ENCODE assay signal across 8 mouse cellular contexts in genomic region chr1:144379991-144380594, GRCm38 (mm10).
A peak's percentile ranks its signal among the peaks of the same experiment; 100 is the strongest.
DNase-seq lines count a peak whose midpoint lies in the region; ATAC-seq lines count a peak whose summit lies in the region.

No protein-coding gene starts in this region.

- DNase-seq in forebrain, embryonic 11.5 days (ENCODE audit: low spot score): no peak
- DNase-seq in forebrain, embryonic 10.5 days (ENCODE audit: extremely low spot score, low spot score): no peak
- DNase-seq in retina, postnatal 7 days (ENCODE audit: low read depth, low spot score): peak; percentile 27
- no peak for DNase-seq in ovary, adult 18-20 months (ENCODE audit: low spot score)
- no peak for DNase-seq in ovary, postnatal 14 days (ENCODE audit: low spot score)

- H3K9me3 ChIP-seq in forebrain, embryonic 11.5 days (ENCODE audit: control insufficient read depth, low read length): no peaks in the 10 kb centered on the region
- no peaks in the 10 kb centered on the region for H3K9me3 ChIP-seq in forebrain, embryonic 10.5 days
- H3K9me3 ChIP-seq in midbrain, embryonic 12.5 days: no peaks in the 10 kb centered on the region
- H3K9me3 ChIP-seq in midbrain, embryonic 13.5 days: no peaks in the 10 kb centered on the region
- H3K9me3 ChIP-seq in forebrain, embryonic 13.5 days (replicated peaks): no peaks in the 10 kb centered on the region

- ATAC-seq in forebrain, embryonic 11.5 days (replicated peaks; ENCODE audit: low FRiP score): peak; percentile 64
- 0 out of 2 replicates have a peak, but pooled peaks have one; percentile 60 for ATAC-seq in midbrain, embryonic 12.5 days (ENCODE audit: low FRiP score, low read depth)
- ATAC-seq in midbrain, embryonic 13.5 days: no peak
- ATAC-seq in forebrain, embryonic 13.5 days: peak; percentile 55

- no peak overlapping the region for H3K9ac ChIP-seq in forebrain, embryonic 11.5 days (ENCODE audit: low read length)
- H3K9ac ChIP-seq in midbrain, embryonic 12.5 days (replicated peaks): no peak overlapping the region
- H3K9ac ChIP-seq in midbrain, embryonic 13.5 days (replicated peaks): no peak overlapping the region
- H3K9ac ChIP-seq in forebrain, embryonic 13.5 days: no peak overlapping the region

- no peaks in the 10 kb centered on the region for H3K4me1 ChIP-seq in forebrain, embryonic 11.5 days (replicated peaks; ENCODE audit: control insufficient read depth, insufficient read depth, low read length)
- H3K4me1 ChIP-seq in forebrain, embryonic 10.5 days: no peaks in the 10 kb centered on the region
- H3K4me1 ChIP-seq in midbrain, embryonic 12.5 days: no peaks in the 10 kb centered on the region
- no peaks in the 10 kb centered on the region for H3K4me1 ChIP-seq in midbrain, embryonic 13.5 days (replicated peaks)
- no peaks in the 10 kb centered on the region for H3K4me1 ChIP-seq in forebrain, embryonic 13.5 days

- H3K4me2 ChIP-seq in forebrain, embryonic 11.5 days (ENCODE audit: low read depth, low read length, severe bottlenecking): no peak overlapping the region
- H3K4me2 ChIP-seq in midbrain, embryonic 12.5 days (replicated peaks): no peak overlapping the region
- no peak overlapping the region for H3K4me2 ChIP-seq in midbrain, embryonic 13.5 days (replicated peaks)
- H3K4me2 ChIP-seq in forebrain, embryonic 13.5 days: no peak overlapping the region

- no peak overlapping the region for H3K4me3 ChIP-seq in forebrain, embryonic 11.5 days (ENCODE audit: low read depth, low read length)
- H3K4me3 ChIP-seq in forebrain, embryonic 10.5 days: no peak overlapping the region
- H3K4me3 ChIP-seq in midbrain, embryonic 12.5 days: no peak overlapping the region
- H3K4me3 ChIP-seq in midbrain, embryonic 13.5 days (replicated peaks): no peak overlapping the region
- no peak overlapping the region for H3K4me3 ChIP-seq in forebrain, embryonic 13.5 days

- H3K36me3 ChIP-seq in forebrain, embryonic 11.5 days (ENCODE audit: control insufficient read depth, insufficient read depth, low read length): no peaks in the 10 kb centered on the region
- H3K36me3 ChIP-seq in forebrain, embryonic 10.5 days (replicated peaks): no peaks in the 10 kb centered on the region
- no peaks in the 10 kb centered on the region for H3K36me3 ChIP-seq in midbrain, embryonic 12.5 days
- H3K36me3 ChIP-seq in midbrain, embryonic 13.5 days: no peaks in the 10 kb centered on the region
- no peaks in the 10 kb centered on the region for H3K36me3 ChIP-seq in forebrain, embryonic 13.5 days (ENCODE audit: poor library complexity, severe bottlenecking)

- no peaks in the 10 kb centered on the region for H3K27me3 ChIP-seq in forebrain, embryonic 11.5 days (ENCODE audit: control insufficient read depth, insufficient read depth, low read length)
- H3K27me3 ChIP-seq in forebrain, embryonic 10.5 days (ENCODE audit: poor library complexity, severe bottlenecking): no peaks in the 10 kb centered on the region
- H3K27me3 ChIP-seq in midbrain, embryonic 12.5 days: no peaks in the 10 kb centered on the region
- H3K27me3 ChIP-seq in midbrain, embryonic 13.5 days: no peaks in the 10 kb centered on the region
- no peaks in the 10 kb centered on the region for H3K27me3 ChIP-seq in forebrain, embryonic 13.5 days

- 51% methylated on average over 3 of the region's 3 CpGs for whole genome bisulfite sequencing in forebrain, embryonic 11.5 days
- 63% methylated on average over 3 of the region's 3 CpGs for WGBS in forebrain, embryonic 10.5 days
- 47% methylated on average over 3 of the region's 3 CpGs for WGBS in midbrain, embryonic 12.5 days
- 50% methylated on average over 3 of the region's 3 CpGs for WGBS in midbrain, embryonic 13.5 days
- 47% methylated on average over 3 of the region's 3 CpGs for WGBS in forebrain, embryonic 13.5 days

- H3K27ac ChIP-seq in forebrain, embryonic 11.5 days (ENCODE audit: low read depth, low read length): no peak overlapping the region
- no peak overlapping the region for H3K27ac ChIP-seq in forebrain, embryonic 10.5 days
- no peak overlapping the region for H3K27ac ChIP-seq in midbrain, embryonic 12.5 days (replicated peaks)
- no peak overlapping the region for H3K27ac ChIP-seq in midbrain, embryonic 13.5 days
- H3K27ac ChIP-seq in forebrain, embryonic 13.5 days: no peak overlapping the region
